Mouse (Mus musculus) hindbrain, embryonic 13.5 days (tissue): ENCODE results near the gene Irf2bpl. TPM values are rescaled to one million over a fixed set of nuclear protein-coding genes. Genes with fewer than 3 reads are reported as not detected.

ENCODE experiments used
- ATAC-seq: fragments of 200-750 bp; cut with Nextera tagmentation; 2 replicates; pipeline ENCODE4 v1.8.0; 2017; ENCODE audit warnings: moderate TSS enrichment; ENCODE audit not compliant: low FRiP score
- H3K27ac ChIP-seq: fragments of 300-500 bp; sonication (generic); 2 replicates; pipeline ENCODE4 v1.5.1; 2015; ENCODE audit warnings: inconsistent platforms, mild to moderate bottlenecking, moderate library complexity
- H3K27me3 ChIP-seq: fragments of 300-500 bp; sonication (generic); 2 replicates; pipeline ENCODE4 v1.6.1; 2015; ENCODE audit warnings: mild to moderate bottlenecking, inconsistent platforms
- H3K36me3 ChIP-seq: fragments of 300-500 bp; sonication (generic); 2 replicates; pipeline ENCODE4 v1.6.1; 2015; ENCODE audit warnings: mild to moderate bottlenecking, inconsistent platforms
- H3K4me1 ChIP-seq: fragments of 300-500 bp; sonication (generic); replicated peaks from 2 replicates; pipeline ENCODE4 v1.6.1; 2015; ENCODE audit warnings: inconsistent platforms
- H3K4me2 ChIP-seq: fragments of 300-500 bp; sonication (generic); 2 replicates; pipeline ENCODE4 v1.6.1; 2015; ENCODE audit warnings: inconsistent platforms, mild to moderate bottlenecking, moderate library complexity
- H3K4me3 ChIP-seq: fragments of 300-500 bp; sonication (generic); 2 replicates; pipeline ENCODE4 v1.5.1; 2015; ENCODE audit warnings: mild to moderate bottlenecking, inconsistent platforms
- H3K9ac ChIP-seq: fragments of 300-500 bp; sonication (generic); 2 replicates; pipeline ENCODE4 v1.6.1; 2015; ENCODE audit warnings: mild to moderate bottlenecking, inconsistent platforms
- H3K9me3 ChIP-seq: fragments of 300-500 bp; sonication (generic); 2 replicates; pipeline ENCODE4 v1.6.1; 2016; ENCODE audit warnings: inconsistent platforms
- WGBS: fragments of 180-500 bp; shearing (Covaris S2); methylation state at CpG from one replicate; pipeline ENCODE4 v1.1.7; 2015; 5-methylcytosine and 5-hydroxymethylcytosine counted together
- polyA plus RNA-seq: library from polyadenylated mRNA; unstranded; fragments of >200 nt; fragmentation: Nextera tagmentation; extraction: Ambion mirVana; gene quantifications from 2 replicates; pipeline ENCODE4 v1.2.1, GENCODE M21; 2015

The Irf2bpl gene
- polyA plus RNA-seq, 1 experiment from 2014 or later: 70.0 TPM

DNA sequence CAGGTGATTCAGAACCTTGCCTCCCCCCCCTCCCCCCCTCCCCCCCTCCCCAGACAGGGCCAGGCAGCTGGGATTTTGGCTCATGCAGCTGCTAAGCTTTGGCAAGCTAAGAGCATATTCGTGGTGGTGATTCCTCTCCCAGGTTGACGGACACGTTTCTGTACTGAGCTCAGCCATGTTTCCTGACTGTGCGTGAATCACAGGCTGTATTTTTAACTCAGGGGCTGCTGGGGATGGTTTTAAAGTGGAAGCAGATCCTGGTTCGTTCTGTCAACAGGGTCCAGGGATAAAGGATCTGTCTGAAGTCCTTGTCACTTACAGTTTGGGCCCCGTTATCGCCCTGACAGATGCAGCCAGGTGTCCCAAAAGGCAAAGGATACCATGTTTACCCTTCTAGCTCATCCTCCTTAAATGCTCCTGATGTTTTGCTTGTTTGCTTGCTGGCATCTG lies 11.9 kb upstream of the Irf2bpl start:
- 13% methylated on average over 7 of the region's 7 CpGs for WGBS
- peak overlapping the region; percentile 65 for H3K4me2 ChIP-seq
- peak overlapping the region; percentile 4 for H3K4me3 ChIP-seq
- H3K9me3 ChIP-seq: no peaks in the 10 kb centered on the region
- peak overlapping the region; percentile 72 for H3K9ac ChIP-seq
- H3K27ac ChIP-seq: peak overlapping the region; percentile 99
- H3K36me3 ChIP-seq: no peaks in the 10 kb centered on the region
- ATAC-seq: no peak
- H3K4me1 ChIP-seq: peaks cover 83% of the 10 kb centered on the region
- H3K27me3 ChIP-seq: no peaks in the 10 kb centered on the region

DNA sequence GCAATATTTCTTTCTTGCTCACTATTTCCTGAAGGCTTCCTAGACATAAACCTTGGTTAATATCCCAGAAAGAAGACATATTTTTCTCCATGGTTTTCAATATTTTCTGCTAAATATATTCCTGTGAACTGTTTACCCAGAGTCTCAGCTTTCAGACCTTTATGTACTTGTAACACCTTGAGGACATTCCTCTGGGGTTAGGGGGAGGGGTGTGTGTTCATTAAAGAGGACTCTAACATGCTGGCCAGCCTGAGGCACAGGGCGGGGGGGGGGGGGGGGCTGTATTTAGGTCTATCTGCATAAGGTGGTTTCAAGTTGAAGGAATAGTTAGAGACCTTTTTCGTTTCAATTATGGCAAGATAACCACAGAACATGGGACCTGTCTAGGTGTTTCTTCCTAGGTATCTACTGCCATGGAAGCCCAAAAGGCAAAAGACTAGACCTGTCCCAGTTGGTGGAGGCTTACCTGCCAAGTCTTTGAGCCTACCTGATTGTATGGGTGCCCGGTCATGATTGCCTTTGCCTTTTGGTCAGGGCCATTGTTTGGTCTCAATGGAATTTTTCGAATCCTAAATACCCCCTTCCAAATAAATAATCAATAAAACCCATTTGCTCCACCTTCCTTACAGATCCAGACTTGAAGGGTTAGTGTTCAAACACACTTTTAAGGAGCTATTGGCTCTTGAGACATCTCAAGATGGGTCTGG lies 11.3 kb upstream of the Irf2bpl start:
- no peaks in the 10 kb centered on the region for H3K36me3 ChIP-seq
- H3K9ac ChIP-seq: peak overlapping the region; percentile 72
- peak overlapping the region; percentile 32 for H3K4me3 ChIP-seq
- 42% methylated on average over 4 of the region's 4 CpGs for WGBS
- H3K4me1 ChIP-seq: peaks cover 89% of the 10 kb centered on the region
- H3K9me3 ChIP-seq: no peaks in the 10 kb centered on the region
- peak overlapping the region; percentile 99 for H3K27ac ChIP-seq
- peak overlapping the region; percentile 65 for H3K4me2 ChIP-seq
- no peaks in the 10 kb centered on the region for H3K27me3 ChIP-seq
- no peak for ATAC-seq

DNA sequence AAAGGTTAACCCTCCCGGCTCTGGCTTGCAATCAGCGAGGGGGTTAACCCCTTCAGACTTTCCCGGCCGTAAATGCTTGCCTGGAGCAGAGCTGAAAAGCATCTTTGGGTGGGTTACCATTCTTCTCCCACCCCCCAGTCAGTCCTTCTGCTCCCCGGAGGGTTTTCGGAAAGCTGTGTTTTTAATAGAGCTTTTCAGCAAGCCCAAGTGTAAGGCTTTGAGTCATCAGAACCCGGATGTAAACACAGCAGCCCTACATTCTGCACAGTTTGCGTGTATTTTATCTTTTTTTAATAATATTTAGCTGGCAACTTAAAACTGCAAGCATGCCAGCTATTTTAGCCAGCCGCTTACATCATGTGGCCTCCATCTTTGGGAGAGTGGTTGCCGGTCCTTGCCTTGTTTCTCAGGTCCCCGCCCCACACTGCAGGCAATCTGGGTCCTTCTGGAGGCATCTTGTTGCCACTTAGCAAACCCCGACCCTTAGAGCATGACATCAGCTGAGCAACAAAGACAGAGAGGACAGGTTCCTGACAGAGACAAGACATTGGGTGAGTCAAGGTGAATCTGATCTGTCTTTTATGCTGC lies 10.3 kb upstream of the Irf2bpl start:
- Histone ChIP-seq H3K9ac (peak overlapping the region; percentile 72), H3K27ac (peak overlapping the region; percentile 99), H3K4me1 (peaks cover 94% of the 10 kb centered on the region), H3K9me3 (no peaks in the 10 kb centered on the region), H3K27me3 (no peaks in the 10 kb centered on the region), H3K4me3 (peak overlapping the region; percentile 32), H3K4me2 (peak overlapping the region; percentile 65), H3K36me3 (no peaks in the 10 kb centered on the region)
- under 1% methylated on average over 12 of the region's 12 CpGs for WGBS
- peak; percentile 26 for ATAC-seq

DNA sequence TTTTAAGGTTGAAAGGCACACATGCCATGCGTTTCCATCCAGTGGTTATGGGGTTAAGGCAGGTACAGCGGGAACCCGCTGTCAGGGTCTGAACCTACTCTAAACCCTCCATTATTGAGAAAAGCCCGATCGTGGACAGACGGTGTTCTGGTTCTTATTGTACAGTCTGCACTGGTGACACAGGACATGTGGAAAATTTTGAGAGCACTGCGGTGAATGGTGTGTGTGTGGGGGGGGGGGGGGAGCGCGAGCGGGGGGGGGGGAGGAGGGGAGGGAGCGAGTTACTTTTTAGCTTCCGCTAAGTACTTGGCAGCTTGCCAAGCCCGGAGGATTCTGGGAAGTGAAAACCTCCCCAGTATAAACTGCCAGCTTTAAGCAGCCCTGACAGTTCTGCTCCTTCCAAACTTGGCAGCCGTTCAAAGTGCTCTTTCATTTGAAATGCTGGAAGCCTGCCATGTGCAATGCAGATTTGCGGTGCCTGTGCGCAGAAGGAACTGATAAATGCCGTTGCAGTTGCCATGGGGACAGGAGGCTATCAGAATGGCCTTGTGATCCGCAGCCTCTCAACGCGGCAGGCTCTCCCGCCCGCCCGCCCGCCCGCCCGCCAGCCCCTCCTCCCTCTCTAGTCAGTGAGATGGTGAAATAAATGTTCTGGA lies 9.7 kb upstream of the Irf2bpl start:
- 0% methylated on average over 22 of the region's 26 CpGs for WGBS
- Histone ChIP-seq H3K27me3 (no peaks in the 10 kb centered on the region), H3K9me3 (no peaks in the 10 kb centered on the region), H3K4me1 (peaks cover 94% of the 10 kb centered on the region), H3K9ac (peak overlapping the region; percentile 72), H3K4me2 (peak overlapping the region; percentile 65), H3K27ac (peak overlapping the region; percentile 99), H3K4me3 (peak overlapping the region; percentile 32), H3K36me3 (no peaks in the 10 kb centered on the region)
- ATAC-seq: peak; percentile 91

DNA sequence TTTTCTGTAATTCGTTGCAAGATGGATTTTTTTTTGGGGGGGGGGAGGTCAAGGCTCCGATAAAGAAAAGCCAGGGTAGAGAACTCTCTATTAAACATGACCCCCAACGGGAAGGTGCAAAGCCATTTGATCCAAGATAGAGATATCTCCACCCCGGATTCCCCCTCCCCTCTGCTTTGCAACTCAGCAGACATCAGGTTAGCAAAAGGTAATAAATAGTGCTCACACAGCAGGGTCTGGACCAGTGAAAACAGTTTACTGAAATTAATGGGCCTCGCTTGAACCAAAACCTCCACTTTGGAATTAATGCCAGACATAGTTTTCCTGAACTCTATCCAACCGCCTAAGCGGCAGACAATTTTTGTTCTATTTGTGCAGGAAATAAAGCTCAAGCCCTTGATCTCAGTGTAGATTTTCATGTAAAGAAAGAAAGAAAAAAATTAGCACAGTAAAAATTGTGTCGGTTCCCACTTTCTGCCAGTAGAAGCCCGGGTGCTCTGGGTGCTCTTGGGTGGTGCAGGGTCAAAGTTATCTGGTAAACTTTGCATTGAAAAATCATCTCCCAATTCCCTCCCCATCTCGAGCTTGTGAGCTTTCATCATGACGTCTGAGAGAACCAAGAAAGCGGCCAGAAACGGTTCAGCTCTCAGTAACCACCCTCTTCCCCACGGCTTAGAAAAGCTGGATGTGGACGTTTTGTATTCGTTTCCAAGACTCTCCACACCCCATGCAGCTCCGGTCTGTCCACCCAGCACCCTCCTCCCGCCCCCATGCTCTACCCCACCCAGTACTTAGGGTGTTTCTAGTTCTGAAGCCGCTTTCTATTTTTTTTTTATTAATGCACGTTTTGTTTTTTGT lies 9.0 kb upstream of the Irf2bpl start:
- under 1% methylated on average over 20 of the region's 20 CpGs for WGBS
- Histone ChIP-seq H3K4me1 (peaks cover 94% of the 10 kb centered on the region), H3K9ac (peak overlapping the region; percentile 72), H3K4me2 (peak overlapping the region; percentile 65), H3K9me3 (no peaks in the 10 kb centered on the region), H3K36me3 (no peaks in the 10 kb centered on the region), H3K27ac (peak overlapping the region; percentile 99), H3K4me3 (peak overlapping the region; percentile 32), H3K27me3 (no peaks in the 10 kb centered on the region)
- ATAC-seq: no peak

DNA sequence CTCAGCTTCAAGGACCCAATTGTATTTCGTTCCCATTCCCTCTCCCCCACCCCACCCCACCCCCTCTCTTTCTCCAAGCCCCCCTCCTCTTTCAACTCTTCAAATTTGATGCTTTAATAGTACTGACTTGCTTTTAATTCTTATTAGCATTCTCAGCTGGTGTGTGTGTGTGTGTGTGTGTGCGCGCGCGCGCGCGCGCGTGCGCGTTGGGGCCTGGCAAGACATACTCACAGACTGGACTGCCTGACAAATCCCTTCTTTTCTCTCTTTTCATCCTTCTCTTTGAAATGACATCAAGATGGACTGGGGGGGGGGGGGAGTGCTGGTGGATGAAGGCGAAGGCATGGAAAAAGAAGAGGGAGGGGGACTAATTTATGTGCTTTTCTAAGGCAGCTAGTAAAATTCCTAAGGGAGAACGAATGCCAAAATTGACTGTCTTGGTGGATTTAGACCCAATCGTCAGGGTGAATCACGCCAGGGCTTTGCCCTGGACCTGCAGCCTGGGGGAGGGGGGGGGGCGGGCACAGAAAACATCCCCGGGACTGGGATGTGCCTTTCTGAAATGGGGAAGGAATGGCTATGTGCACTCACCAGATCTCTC lies 8.2 kb upstream of the Irf2bpl start:
- peak overlapping the region; percentile 72 for H3K9ac ChIP-seq
- H3K4me3 ChIP-seq: 0 out of 2 replicates have a peak overlapping the region, but pooled peaks have one; percentile 32
- ATAC-seq: no peak
- H3K27me3 ChIP-seq: no peaks in the 10 kb centered on the region
- no peaks in the 10 kb centered on the region for H3K36me3 ChIP-seq
- WGBS: 1% methylated on average over 18 of the region's 18 CpGs
- peak overlapping the region; percentile 99 for H3K27ac ChIP-seq
- H3K9me3 ChIP-seq: no peaks in the 10 kb centered on the region
- peak overlapping the region; percentile 65 for H3K4me2 ChIP-seq
- H3K4me1 ChIP-seq: peaks cover 94% of the 10 kb centered on the region

DNA sequence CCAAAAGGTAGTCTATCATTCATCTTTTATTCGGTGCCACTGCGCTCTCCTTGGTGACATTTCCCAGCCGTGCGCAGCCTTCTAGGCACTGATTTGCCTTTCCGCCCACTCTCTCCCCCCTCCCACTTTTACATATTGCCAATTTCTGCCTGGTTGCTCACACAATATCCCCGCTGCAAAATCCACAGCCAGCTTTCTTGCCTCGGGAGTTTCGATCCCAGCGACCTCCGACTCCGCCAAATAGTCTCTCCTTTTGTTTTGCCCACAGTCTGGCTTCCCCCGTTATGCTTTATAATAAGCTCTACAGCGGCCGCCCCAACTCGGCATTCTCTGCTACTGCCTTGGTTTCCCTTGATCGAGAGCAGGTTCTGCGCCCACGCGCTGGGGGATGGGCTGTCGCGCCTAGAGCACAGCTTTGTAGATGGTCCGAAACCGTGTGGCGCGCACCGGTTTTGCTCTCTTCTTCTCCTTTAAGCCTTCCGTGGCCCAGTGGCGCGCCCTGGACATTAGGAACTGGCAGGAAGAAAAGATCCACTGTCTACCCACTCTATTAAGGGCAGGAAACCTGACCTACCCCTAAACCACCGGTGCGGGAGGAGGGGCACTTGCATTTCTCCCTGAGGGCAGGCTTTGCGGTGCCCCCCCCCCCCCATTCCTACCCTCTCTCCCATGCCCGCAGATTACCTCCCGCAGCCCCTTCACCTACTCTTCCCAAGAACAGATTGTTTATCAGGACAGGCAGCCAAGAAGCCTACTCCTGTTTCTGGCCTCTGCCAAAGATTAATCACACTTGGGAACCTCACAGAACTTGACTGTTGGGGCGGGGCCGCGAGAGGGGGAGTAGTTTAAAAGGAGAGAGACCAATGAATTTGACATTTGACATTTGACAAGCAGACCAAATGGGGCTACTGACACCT lies 7.4 kb upstream of the Irf2bpl start:
- Histone ChIP-seq H3K4me1 (peaks cover 93% of the 10 kb centered on the region), H3K4me3 (peak overlapping the region; percentile 25), H3K27me3 (no peaks in the 10 kb centered on the region), H3K27ac (peak overlapping the region; percentile 99), H3K4me2 (peak overlapping the region; percentile 65), H3K9me3 (no peaks in the 10 kb centered on the region), H3K9ac (peak overlapping the region; percentile 72), H3K36me3 (no peaks in the 10 kb centered on the region)
- under 1% methylated on average over 35 of the region's 37 CpGs for WGBS
- no peak for ATAC-seq

DNA sequence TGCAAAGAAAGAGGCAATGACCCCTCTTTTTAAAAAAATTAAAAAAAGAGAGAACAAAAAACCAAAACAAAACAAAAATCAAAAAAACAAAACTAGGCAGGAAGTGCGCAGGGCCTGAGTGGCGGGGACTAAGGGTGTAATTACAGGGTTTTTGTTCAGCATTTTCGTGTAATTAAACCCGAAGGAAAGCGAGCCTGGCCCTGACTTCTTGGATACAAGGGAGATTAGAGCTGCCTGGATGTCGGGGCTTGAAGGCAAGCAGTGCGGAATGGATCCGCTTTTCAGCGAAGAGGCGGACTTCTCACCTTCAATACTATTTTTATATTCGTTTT lies 6.8 kb upstream of the Irf2bpl start:
- no peaks in the 10 kb centered on the region for H3K27me3 ChIP-seq
- H3K36me3 ChIP-seq: no peaks in the 10 kb centered on the region
- peak overlapping the region; percentile 72 for H3K9ac ChIP-seq
- peak overlapping the region; percentile 99 for H3K27ac ChIP-seq
- WGBS: 2% methylated on average over 11 of the region's 11 CpGs
- peak overlapping the region; percentile 25 for H3K4me3 ChIP-seq
- H3K9me3 ChIP-seq: no peaks in the 10 kb centered on the region
- peak overlapping the region; percentile 65 for H3K4me2 ChIP-seq
- peaks cover 93% of the 10 kb centered on the region for H3K4me1 ChIP-seq
- ATAC-seq: no peak

DNA sequence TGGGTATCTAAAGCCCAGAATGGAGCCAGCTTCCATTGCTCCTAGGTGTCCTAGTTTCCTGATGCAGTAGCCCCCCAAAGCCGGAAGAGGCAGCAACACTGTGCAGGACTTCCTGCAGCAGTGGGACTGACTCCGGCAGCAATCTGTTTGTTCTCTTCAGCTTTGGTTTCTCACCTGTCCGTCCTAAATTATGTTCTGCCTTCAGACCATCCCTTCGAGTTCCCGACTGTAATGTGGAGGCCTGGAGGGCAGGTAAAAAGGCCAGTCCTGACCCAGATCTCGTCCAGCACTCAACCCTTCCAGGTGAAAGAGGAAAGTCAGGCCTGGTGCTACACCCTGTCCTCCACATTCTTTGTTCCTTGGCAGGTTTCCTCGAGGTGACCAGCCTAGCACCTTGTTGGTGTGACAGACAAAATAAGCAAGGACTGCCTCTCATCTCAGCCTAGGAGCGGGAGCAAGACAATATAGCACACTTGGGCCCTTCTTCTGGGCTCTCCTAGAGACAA lies 6.3 kb upstream of the Irf2bpl start:
- Histone ChIP-seq H3K4me3 (no peak overlapping the region), H3K27ac (peak overlapping the region; percentile 99), H3K27me3 (no peaks in the 10 kb centered on the region), H3K9me3 (no peaks in the 10 kb centered on the region), H3K4me1 (peaks cover 92% of the 10 kb centered on the region), H3K36me3 (no peaks in the 10 kb centered on the region), H3K4me2 (peak overlapping the region; percentile 31), H3K9ac (peak overlapping the region; percentile 72)
- WGBS: 27% methylated on average over 8 of the region's 8 CpGs
- ATAC-seq: no peak

DNA sequence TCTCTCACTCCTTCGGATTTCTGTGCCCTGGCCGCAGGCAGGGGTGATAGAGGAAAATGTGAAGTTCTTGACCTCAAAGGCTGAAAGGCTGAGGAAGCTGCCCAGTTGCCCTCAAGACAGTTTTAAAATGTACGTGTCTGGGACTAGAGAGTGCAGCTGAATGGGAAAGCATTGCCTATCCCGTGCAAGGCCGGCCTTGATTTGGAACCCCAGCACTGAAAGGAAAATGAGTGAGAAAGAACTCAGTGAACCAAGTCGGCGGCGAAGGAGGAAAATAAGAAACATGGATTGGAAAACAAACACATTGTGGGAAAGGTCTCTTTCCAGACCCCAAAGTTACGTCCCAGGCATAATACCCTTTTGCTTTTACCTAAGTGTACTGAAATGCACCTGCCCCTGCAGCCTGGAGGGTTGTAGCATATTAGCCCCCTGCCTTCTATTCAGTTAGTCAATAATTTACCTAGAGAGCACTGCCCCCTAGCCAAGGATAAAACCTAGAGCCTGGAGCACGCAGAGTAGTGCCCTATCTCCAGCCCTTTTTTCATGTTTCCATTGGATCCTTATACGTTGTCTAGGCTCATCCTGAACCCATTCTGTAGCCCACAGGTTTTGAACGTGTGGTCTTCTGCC lies 5.6 kb upstream of the Irf2bpl start:
- Histone ChIP-seq H3K9ac (peak overlapping the region; percentile 72), H3K27ac (peak overlapping the region; percentile 99), H3K4me1 (peaks cover 92% of the 10 kb centered on the region), H3K9me3 (no peaks in the 10 kb centered on the region), H3K36me3 (no peaks in the 10 kb centered on the region), H3K27me3 (no peaks in the 10 kb centered on the region), H3K4me3 (no peak overlapping the region), H3K4me2 (peak overlapping the region; percentile 31; the same call in 1 of the 2 replicates)
- no peak for ATAC-seq
- 44% methylated on average over 12 of the region's 12 CpGs for WGBS
